Mouse (Mus musculus): ENCODE results near the gene Sptan1. TPM values are rescaled to one million over a fixed set of nuclear protein-coding genes. Genes with fewer than 3 reads are reported as not detected.
A peak's percentile ranks its signal among the peaks of the same experiment; 100 is the strongest.

Sptan1 gene
- polyA plus RNA-seq, 1 experiment from 2014 or later, result 98.4 TPM

GRCm38 (mm10) chr2:30062249-30063093 is 97.1 kb downstream of the Sptan1 start:
- WGBS, result under 1% methylated on average over 40 of the region's 40 CpGs
- peaks cover 25% of the 10 kb centered on the region for H3K4me1 ChIP-seq (replicated peaks; ENCODE audit: control insufficient read depth, insufficient read depth, low read length)
- ATAC-seq (ENCODE audit: low read depth), result peak; percentile 21
- peak overlapping the region; percentile 85 for H3K9ac ChIP-seq (ENCODE audit: low read length)
- peak overlapping the region; percentile 64 for H3K4me3 ChIP-seq (ENCODE audit: low read length)
- no peaks in the 10 kb centered on the region for H3K9me3 ChIP-seq (ENCODE audit: control insufficient read depth, low read length)
- H3K27ac ChIP-seq (ENCODE audit: low read length), result peak overlapping the region; percentile 97
- H3K36me3 ChIP-seq (ENCODE audit: control insufficient read depth, insufficient read depth, low read length), result no peaks in the 10 kb centered on the region
- peak overlapping the region; percentile 79 for H3K4me2 ChIP-seq (ENCODE audit: low read depth, low read length)
- no peaks in the 10 kb centered on the region for H3K27me3 ChIP-seq (ENCODE audit: control insufficient read depth, insufficient read depth, low read depth, low read length)

GRCm38 (mm10) chr2:30063235-30063634 is 97.9 kb downstream of the Sptan1 start:
- Histone ChIP-seq H3K9me3 (ENCODE audit: control insufficient read depth, low read length) (no peaks in the 10 kb centered on the region), H3K36me3 (ENCODE audit: control insufficient read depth, insufficient read depth, low read length) (no peaks in the 10 kb centered on the region; the same call in 1 of the 2 replicates), H3K4me3 (ENCODE audit: low read length) (peak overlapping the region; percentile 64), H3K27me3 (ENCODE audit: control insufficient read depth, insufficient read depth, low read depth, low read length) (no peaks in the 10 kb centered on the region), H3K4me1 (replicated peaks; ENCODE audit: control insufficient read depth, insufficient read depth, low read length) (peaks cover 30% of the 10 kb centered on the region), H3K27ac (ENCODE audit: low read length) (peak overlapping the region; percentile 97), H3K9ac (ENCODE audit: low read length) (peak overlapping the region; percentile 85), H3K4me2 (ENCODE audit: low read depth, low read length) (peak overlapping the region; percentile 79)
- 4% methylated on average over 8 of the region's 8 CpGs for WGBS
- no peak for ATAC-seq (ENCODE audit: low read depth)

GRCm38 (mm10) chr2:30063791-30064190 is 98.4 kb downstream of the Sptan1 start:
- WGBS, result 13% methylated on average over 3 of the region's 3 CpGs
- Histone ChIP-seq H3K9ac (ENCODE audit: low read length) (peak overlapping the region; percentile 85), H3K27ac (ENCODE audit: low read length) (peak overlapping the region; percentile 97), H3K27me3 (ENCODE audit: control insufficient read depth, insufficient read depth, low read depth, low read length) (no peaks in the 10 kb centered on the region), H3K36me3 (ENCODE audit: control insufficient read depth, insufficient read depth, low read length) (peaks cover 5% of the 10 kb centered on the region; the same call in 1 of the 2 replicates), H3K9me3 (ENCODE audit: control insufficient read depth, low read length) (no peaks in the 10 kb centered on the region), H3K4me1 (replicated peaks; ENCODE audit: control insufficient read depth, insufficient read depth, low read length) (peaks cover 35% of the 10 kb centered on the region), H3K4me2 (ENCODE audit: low read depth, low read length) (peak overlapping the region; percentile 79), H3K4me3 (ENCODE audit: low read length) (peak overlapping the region; percentile 64)
- ATAC-seq (ENCODE audit: low read depth), result no peak

- H3K27ac ChIP-seq (ENCODE audit: low read length), result peak overlapping the region; percentile 97
- peak overlapping the region; percentile 79 for H3K4me2 ChIP-seq (ENCODE audit: low read depth, low read length)
- 32% methylated on average over 3 of the region's 3 CpGs for WGBS
- H3K4me3 ChIP-seq (ENCODE audit: low read length), result peak overlapping the region; percentile 64
- ATAC-seq (ENCODE audit: low read depth), result no peak
- H3K27me3 ChIP-seq (ENCODE audit: control insufficient read depth, insufficient read depth, low read depth, low read length), result no peaks in the 10 kb centered on the region
- peak overlapping the region; percentile 6; the same call in 1 of the 2 replicates for H3K9ac ChIP-seq (ENCODE audit: low read length)
- peaks cover 35% of the 10 kb centered on the region for H3K4me1 ChIP-seq (replicated peaks; ENCODE audit: control insufficient read depth, insufficient read depth, low read length)
- no peaks in the 10 kb centered on the region for H3K9me3 ChIP-seq (ENCODE audit: control insufficient read depth, low read length)
- peaks cover 7% of the 10 kb centered on the region for H3K36me3 ChIP-seq (ENCODE audit: control insufficient read depth, insufficient read depth, low read length)
Measured at GRCm38 (mm10) chr2:30064298-30064697, 98.9 kb downstream of the Sptan1 start.

- H3K27ac ChIP-seq (ENCODE audit: low read length), result peak overlapping the region; percentile 99
- no peaks in the 10 kb centered on the region for H3K27me3 ChIP-seq (ENCODE audit: control insufficient read depth, insufficient read depth, low read depth, low read length)
- peak overlapping the region; percentile 67 for H3K4me2 ChIP-seq (ENCODE audit: low read depth, low read length)
- WGBS, result 0% methylated on average over 37 of the region's 101 CpGs
- H3K36me3 ChIP-seq (ENCODE audit: control insufficient read depth, insufficient read depth, low read length), result peaks cover 14% of the 10 kb centered on the region
- peaks cover 32% of the 10 kb centered on the region for H3K4me1 ChIP-seq (replicated peaks; ENCODE audit: control insufficient read depth, insufficient read depth, low read length)
- peak overlapping the region; percentile 100 for H3K4me3 ChIP-seq (ENCODE audit: low read length)
- H3K9ac ChIP-seq (ENCODE audit: low read length), result peak overlapping the region; percentile 99
- ATAC-seq (ENCODE audit: low read depth), result peak; percentile 94
- H3K9me3 ChIP-seq (ENCODE audit: control insufficient read depth, low read length), result no peaks in the 10 kb centered on the region
Measured at GRCm38 (mm10) chr2:30066046-30066901, 100.9 kb downstream of the Sptan1 start.

GRCm38 (mm10) chr2:30067031-30067888 is 101.9 kb downstream of the Sptan1 start:
- Histone ChIP-seq H3K4me2 (ENCODE audit: low read depth, low read length) (peak overlapping the region; percentile 79), H3K9ac (ENCODE audit: low read length) (peak overlapping the region; percentile 99), H3K27ac (ENCODE audit: low read length) (peak overlapping the region; percentile 99), H3K4me3 (ENCODE audit: low read length) (peak overlapping the region; percentile 100), H3K4me1 (replicated peaks; ENCODE audit: control insufficient read depth, insufficient read depth, low read length) (peaks cover 31% of the 10 kb centered on the region), H3K27me3 (ENCODE audit: control insufficient read depth, insufficient read depth, low read depth, low read length) (no peaks in the 10 kb centered on the region), H3K9me3 (ENCODE audit: control insufficient read depth, low read length) (no peaks in the 10 kb centered on the region), H3K36me3 (ENCODE audit: control insufficient read depth, insufficient read depth, low read length) (peaks cover 18% of the 10 kb centered on the region)
- WGBS, result under 1% methylated on average over 53 of the region's 69 CpGs
- ATAC-seq (ENCODE audit: low read depth), result peak; percentile 29

GRCm38 (mm10) chr2:30067962-30068361 is 102.6 kb downstream of the Sptan1 start:
- ATAC-seq (ENCODE audit: low read depth), result no peak
- Histone ChIP-seq H3K36me3 (ENCODE audit: control insufficient read depth, insufficient read depth, low read length) (peaks cover 22% of the 10 kb centered on the region), H3K9ac (ENCODE audit: low read length) (peak overlapping the region; percentile 99), H3K27ac (ENCODE audit: low read length) (no peak overlapping the region), H3K27me3 (ENCODE audit: control insufficient read depth, insufficient read depth, low read depth, low read length) (no peaks in the 10 kb centered on the region), H3K4me2 (ENCODE audit: low read depth, low read length) (peak overlapping the region; percentile 79), H3K4me3 (ENCODE audit: low read length) (peak overlapping the region; percentile 100), H3K9me3 (ENCODE audit: control insufficient read depth, low read length) (no peaks in the 10 kb centered on the region), H3K4me1 (replicated peaks; ENCODE audit: control insufficient read depth, insufficient read depth, low read length) (peaks cover 31% of the 10 kb centered on the region)
- 14% methylated on average over 7 of the region's 7 CpGs for WGBS

GRCm38 (mm10) chr2:30072875-30073274 is 107.5 kb downstream of the Sptan1 start:
- no peaks in the 10 kb centered on the region for H3K27me3 ChIP-seq (ENCODE audit: control insufficient read depth, insufficient read depth, low read depth, low read length)
- no peak overlapping the region for H3K4me2 ChIP-seq (ENCODE audit: low read depth, low read length)
- no peaks in the 10 kb centered on the region for H3K9me3 ChIP-seq (ENCODE audit: control insufficient read depth, low read length)
- no peak overlapping the region for H3K27ac ChIP-seq (ENCODE audit: low read length)
- peaks cover 22% of the 10 kb centered on the region for H3K36me3 ChIP-seq (ENCODE audit: control insufficient read depth, insufficient read depth, low read length)
- H3K9ac ChIP-seq (ENCODE audit: low read length), result no peak overlapping the region
- 79% methylated on average over 7 of the region's 7 CpGs for WGBS
- no peak overlapping the region for H3K4me3 ChIP-seq (ENCODE audit: low read length)
- no peak for ATAC-seq (ENCODE audit: low read depth)
- H3K4me1 ChIP-seq (replicated peaks; ENCODE audit: control insufficient read depth, insufficient read depth, low read length), result peaks cover 7% of the 10 kb centered on the region
